Mouse (Mus musculus) hindbrain, embryonic 16.5 days (tissue): Measurements from ENCODE around the gene Gm10486. TPM values are rescaled to one million over a fixed set of nuclear protein-coding genes. Genes with fewer than 3 reads are reported as not detected.
"Not testable (repeated sequence)": the region's sequence is repeated elsewhere in the genome, so short reads cannot be mapped to it uniquely, and the experiment has no call there.

ENCODE experiments used
- ATAC-seq: fragments of 200-750 bp; cut with Nextera tagmentation; 2 replicates; pipeline ENCODE4 v1.8.0; 2017; ENCODE audit warnings: moderate TSS enrichment, moderate library complexity
- H3K27ac ChIP-seq: fragments of 300-500 bp; sonication (generic); 2 replicates; pipeline ENCODE4 v1.5.1; 2014; ENCODE audit warnings: low read depth, mild to moderate bottlenecking, control low read depth, low read length, moderate library complexity
- H3K27me3 ChIP-seq: fragments of 300-500 bp; sonication (generic); replicated peaks from 2 replicates; pipeline ENCODE4 v1.6.1; 2014; ENCODE audit warnings: low read length; ENCODE audit not compliant: control insufficient read depth, insufficient read depth
- H3K36me3 ChIP-seq: fragments of 300-500 bp; sonication (generic); 2 replicates; pipeline ENCODE4 v1.6.1; 2014; ENCODE audit warnings: mild to moderate bottlenecking, low read length, moderate library complexity, mixed read lengths; ENCODE audit not compliant: control insufficient read depth, insufficient read depth
- H3K4me1 ChIP-seq: fragments of 300-500 bp; sonication (generic); 2 replicates; pipeline ENCODE4 v1.6.1; 2014; ENCODE audit warnings: low read depth, low read length; ENCODE audit not compliant: control insufficient read depth, insufficient read depth
- H3K4me2 ChIP-seq: fragments of 300-500 bp; sonication (generic); 2 replicates; pipeline ENCODE4 v1.6.1; 2014; ENCODE audit warnings: mild to moderate bottlenecking, low read length, control low read depth, moderate library complexity
- H3K4me3 ChIP-seq: fragments of 300-500 bp; sonication (generic); 2 replicates; pipeline ENCODE4 v1.5.1; 2014; ENCODE audit warnings: mild to moderate bottlenecking, low read length, control low read depth, moderate library complexity
- H3K9ac ChIP-seq: fragments of 300-500 bp; sonication (generic); 2 replicates; pipeline ENCODE4 v1.6.1; 2014; ENCODE audit warnings: low read depth, mild to moderate bottlenecking, control low read depth, low read length, moderate library complexity
- H3K9me3 ChIP-seq: fragments of 300-500 bp; sonication (generic); 2 replicates; pipeline ENCODE4 v1.6.1; 2014; ENCODE audit warnings: mild to moderate bottlenecking, low read length, moderate library complexity; ENCODE audit not compliant: control insufficient read depth
- WGBS: fragments of 180-500 bp; shearing (Covaris S2); extraction: QIAGEN DNeasy Blood & Tissue Kit; methylation state at CpG from one replicate; pipeline ENCODE4 v1.1.7; 2014; 5-methylcytosine and 5-hydroxymethylcytosine counted together
- polyA plus RNA-seq: library from polyadenylated mRNA; unstranded; fragments of >200 nt; fragmentation: Nextera tagmentation; extraction: Ambion mirVana; gene quantifications from 2 replicates; pipeline ENCODE4 v1.2.1, GENCODE M21; 2015

The Gm10486 gene
- polyA plus RNA-seq = not detected in 2 replicates

GRCm38 (mm10) chrX:35067084-35067483, at the start of gene Gm10486:
Gene Gm10486, plus strand, starts transcription at chrX:35067384.
- not testable (repeated sequence) for H3K4me1 ChIP-seq, ATAC-seq, H3K4me3 ChIP-seq, H3K36me3 ChIP-seq, H3K27ac ChIP-seq, H3K9me3 ChIP-seq, H3K4me2 ChIP-seq, H3K9ac ChIP-seq, H3K27me3 ChIP-seq
- WGBS = no CpG with 5 or more reads among the region's 6 CpGs
